Mouse (Mus musculus) heart, adult 2 months (tissue): ENCODE data around the gene Cstl1.

Source experiments
- CTCF ChIP-seq: fragments of 200-600 bp; IDR thresholded peaks from 2 replicates; pipeline ENCODE4 v1.8.1; 2022; ENCODE audit warnings: antibody characterized with exemption, mild to moderate bottlenecking, moderate library complexity
- POLR2A ChIP-seq: fragments of 200-500 bp; IDR thresholded peaks from 2 replicates; pipeline ENCODE4 v1.6.1; 2011; ENCODE audit warnings: mild to moderate bottlenecking, low read depth, low read length, control low read depth; ENCODE audit not compliant: insufficient read depth

GRCm38 (mm10) chr2:148750058-148750457, at the start of gene Cstl1:
- TF ChIP-seq POLR2A (no peak), CTCF (no peak)
